Mouse (Mus musculus): ENCODE measurements at regions not wholly inside any gene's neighbourhood (a gene's known extent, or its start where the extent isn't known, plus 50 kb on each side); places are given as distances from the start of the nearest gene placed in this dataset.

DNA sequence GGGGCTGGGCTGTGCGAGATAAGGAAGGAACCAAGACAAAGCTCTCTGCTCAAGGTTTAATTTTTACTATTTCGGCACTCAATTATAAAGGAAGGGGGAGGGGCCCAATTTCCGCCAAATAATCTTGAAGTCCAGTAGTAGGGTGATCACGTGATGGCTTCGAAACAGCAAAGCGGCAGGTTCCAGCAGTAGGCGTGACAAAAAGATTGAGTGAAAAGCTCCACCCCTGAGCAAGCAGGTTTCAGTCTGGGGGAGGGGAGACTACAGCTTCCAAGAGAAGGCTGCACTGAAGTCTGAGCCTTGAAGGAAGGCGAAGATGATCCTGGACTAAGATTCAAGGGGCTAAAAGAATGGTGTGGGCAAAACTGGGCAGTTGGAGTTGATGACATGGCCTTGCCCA, 222.9 kb downstream of the Enc1 start:
- TF ChIP-seq ELF1 (IDR thresholded peaks at IDR 0.05; ENCODE audit: low read depth, low read length), result no peak
- TF ChIP-seq MAX (IDR thresholded peaks at IDR 0.05; ENCODE audit: low read length), result no peak
- TF ChIP-seq E2F4 (IDR thresholded peaks at IDR 0.05; ENCODE audit: borderline replicate concordance, low read depth, low read length), result no peak
- TF ChIP-seq POLR2A (IDR thresholded peaks at IDR 0.05; ENCODE audit: control insufficient read depth in 1 of 2, insufficient read depth in 1 of 2, low read depth in 1 of 2, low read length in 2 of 2, poor library complexity in 1 of 2), result no peak
- TF ChIP-seq EP300 (IDR thresholded peaks at IDR 0.05; ENCODE audit: low read depth in 1 of 2, low read length in 2 of 2), result no peak
- no peak for TF ChIP-seq ZC3H11A (IDR thresholded peaks at IDR 0.05; ENCODE audit: low read depth, low read length)
- no peak for TF ChIP-seq BHLHE40 (IDR thresholded peaks at IDR 0.05; ENCODE audit: borderline replicate concordance, low read depth, low read length)
- TF ChIP-seq USF1 (IDR thresholded peaks at IDR 0.05; ENCODE audit: low read depth, low read length), result peak; percentile 81
- no peak for TF ChIP-seq UBTF (IDR thresholded peaks at IDR 0.05; ENCODE audit: borderline replicate concordance, insufficient read depth, low read depth, low read length)
- TF ChIP-seq GABPA (IDR thresholded peaks at IDR 0.05; ENCODE audit: low read depth, low read length), result no peak
- no peak for TF ChIP-seq ETS1 (IDR thresholded peaks at IDR 0.05; ENCODE audit: low read depth, low read length)
- TF ChIP-seq TAL1 (IDR thresholded peaks at IDR 0.05; ENCODE audit: low read length), result no peak
- TF ChIP-seq ZMIZ1 (IDR thresholded peaks at IDR 0.05; ENCODE audit: low read depth, low read length), result no peak
- no peak for TF ChIP-seq KAT2A (conservative IDR thresholded peaks at IDR 0.05; ENCODE audit: low read depth, low read length)
- TF ChIP-seq USF2 (IDR thresholded peaks at IDR 0.05; ENCODE audit: borderline replicate concordance in 1 of 2, insufficient read depth in 1 of 2, low read depth in 1 of 2, low read length in 2 of 2), result 0 out of 4 replicates have a peak, but pooled peaks of 1 of the 2 experiments have one; percentile 47
- TF ChIP-seq NELFE (IDR thresholded peaks at IDR 0.05; ENCODE audit: low read depth, low read length), result no peak

DNA sequence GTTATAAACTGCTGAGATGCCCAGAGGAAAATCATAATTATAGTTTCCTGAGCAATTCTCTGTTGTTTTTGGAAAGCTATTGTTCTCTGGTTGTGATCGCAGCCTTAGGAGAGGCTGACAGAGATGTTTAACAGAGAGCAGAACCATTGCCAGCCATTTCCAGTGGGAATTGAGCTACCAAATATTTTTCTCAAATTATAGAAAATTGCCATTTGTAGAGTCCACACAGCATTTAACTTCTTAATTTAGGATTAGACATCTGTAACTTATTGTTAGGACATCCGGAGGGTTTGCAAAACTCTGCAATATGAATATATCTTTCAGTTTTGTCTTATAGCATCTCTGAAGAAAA, 222.0 kb downstream of the Enc1 start:
- Histone ChIP-seq H3K4me3 (ENCODE audit: control insufficient read depth in 1 of 2, insufficient read depth in 1 of 2, low read depth in 2 of 2, low read length in 2 of 2) (peak overlapping the region; percentile 24 to 35), H3K9me3 (replicated peaks; ENCODE audit: insufficient read depth, low read length) (no peaks in the 10 kb centered on the region), H3K79me2 (ENCODE audit: control insufficient read depth, insufficient read depth, low read length, poor library complexity) (no peaks in the 10 kb centered on the region), H3K9ac (ENCODE audit: control insufficient read depth, low read depth, low read length, poor library complexity, severe bottlenecking) (peak overlapping the region; percentile 8; the same call in 1 of the 2 replicates), H3K27me3 (ENCODE audit: control insufficient read depth in 1 of 2, insufficient read depth in 2 of 2, low read length in 2 of 2) (no peaks in the 10 kb centered on the region), H3K4me1 (ENCODE audit: control insufficient read depth in 1 of 2, insufficient read depth in 2 of 2, low read length in 2 of 2) (peaks cover 22 to 33% of the 10 kb centered on the region in 2 experiments), H3K27ac (ENCODE audit: control insufficient read depth, low read depth, low read length) (peak overlapping the region; percentile 98), H3K36me3 (ENCODE audit: control insufficient read depth in 1 of 2, insufficient read depth in 2 of 2, low read length in 2 of 2) (peaks cover 0 to 33% of the 10 kb centered on the region in 2 experiments; a peak in 2 of 4 replicates)
- DNase-seq (ENCODE audit: low read depth, low spot score), result no peak
- TF ChIP-seq TAL1 (IDR thresholded peaks at IDR 0.05; ENCODE audit: low read length), result no peak
- no peak for TF ChIP-seq USF2 (IDR thresholded peaks at IDR 0.05; ENCODE audit: borderline replicate concordance in 1 of 2, insufficient read depth in 1 of 2, low read depth in 1 of 2, low read length in 2 of 2)
- TF ChIP-seq NELFE (IDR thresholded peaks at IDR 0.05; ENCODE audit: low read depth, low read length), result no peak
- no peak for TF ChIP-seq NRF1 (IDR thresholded peaks at IDR 0.05; ENCODE audit: insufficient read depth, low read depth, low read length, poor library complexity, severe bottlenecking)
- no peak for TF ChIP-seq ZMIZ1 (IDR thresholded peaks at IDR 0.05; ENCODE audit: low read depth, low read length)
- no peak for TF ChIP-seq MYB (IDR thresholded peaks at IDR 0.05; ENCODE audit: low read depth, low read length)
- no peak for TF ChIP-seq MEF2A (IDR thresholded peaks at IDR 0.05; ENCODE audit: extremely low read depth, insufficient replicate concordance, low read depth, low read length, poor library complexity, severe bottlenecking)
- no peak for TF ChIP-seq EP300 (IDR thresholded peaks at IDR 0.05; ENCODE audit: low read depth in 1 of 2, low read length in 2 of 2)
- no peak for TF ChIP-seq BHLHE40 (IDR thresholded peaks at IDR 0.05; ENCODE audit: borderline replicate concordance, low read depth, low read length)
- no peak for TF ChIP-seq KAT2A (conservative IDR thresholded peaks at IDR 0.05; ENCODE audit: low read depth, low read length)
- no peak for TF ChIP-seq CHD1 (IDR thresholded peaks at IDR 0.05; ENCODE audit: low read depth, low read length)
- TF ChIP-seq MXI1 (IDR thresholded peaks at IDR 0.05; ENCODE audit: low read depth, low read length), result no peak
- no peak for TF ChIP-seq ZKSCAN1 (IDR thresholded peaks at IDR 0.05; ENCODE audit: low read depth, low read length)
- TF ChIP-seq E2F4 (IDR thresholded peaks at IDR 0.05; ENCODE audit: borderline replicate concordance, low read depth, low read length), result no peak
- no peak for TF ChIP-seq MYC (IDR thresholded peaks at IDR 0.05; ENCODE audit: low read depth, low read length)
- no peak for TF ChIP-seq POLR2A (IDR thresholded peaks at IDR 0.05; ENCODE audit: control insufficient read depth in 1 of 2, insufficient read depth in 1 of 2, low read depth in 1 of 2, low read length in 2 of 2, poor library complexity in 1 of 2)
- TF ChIP-seq ZNF384 (IDR thresholded peaks at IDR 0.05; ENCODE audit: low read depth, low read length), result no peak
- TF ChIP-seq MAFK (IDR thresholded peaks at IDR 0.05; ENCODE audit: borderline replicate concordance, low read depth, low read length), result no peak
- no peak for TF ChIP-seq POLR2AphosphoS5 (IDR thresholded peaks at IDR 0.05; ENCODE audit: borderline replicate concordance, low read depth, low read length)
- TF ChIP-seq SIN3A (IDR thresholded peaks at IDR 0.05; ENCODE audit: low read length), result no peak

More for the DNA sequence above, 222.9 kb downstream of the Enc1 start:
- no peaks in the 10 kb centered on the region for H3K27me3 ChIP-seq (ENCODE audit: control insufficient read depth in 1 of 2, insufficient read depth in 2 of 2, low read length in 2 of 2)
- no peaks in the 10 kb centered on the region for H3K79me2 ChIP-seq (ENCODE audit: control insufficient read depth, insufficient read depth, low read length, poor library complexity)
- H3K4me3 ChIP-seq (ENCODE audit: control insufficient read depth in 1 of 2, insufficient read depth in 1 of 2, low read depth in 2 of 2, low read length in 2 of 2), result no peak overlapping the region
- no peaks in the 10 kb centered on the region for H3K9me3 ChIP-seq (replicated peaks; ENCODE audit: insufficient read depth, low read length)
- peaks cover 0 to 33% of the 10 kb centered on the region in 2 experiments; a peak in 2 of 4 replicates for H3K36me3 ChIP-seq (ENCODE audit: control insufficient read depth in 1 of 2, insufficient read depth in 2 of 2, low read length in 2 of 2)
- peaks cover 22 to 33% of the 10 kb centered on the region in 2 experiments for H3K4me1 ChIP-seq (ENCODE audit: control insufficient read depth in 1 of 2, insufficient read depth in 2 of 2, low read length in 2 of 2)
- no peak overlapping the region for H3K9ac ChIP-seq (ENCODE audit: control insufficient read depth, low read depth, low read length, poor library complexity, severe bottlenecking)
- no peak overlapping the region for H3K27ac ChIP-seq (ENCODE audit: control insufficient read depth, low read depth, low read length)
- DNase-seq (ENCODE audit: low read depth, low spot score), result no peak

Measured in MEL (cell line).